Mouse (Mus musculus) urinary bladder, postnatal 25 days (tissue): ENCODE results near the gene Stam.

Experiments
- DNase-seq: peaks from one replicate; pipeline ENCODE4 v3.0.0; 2022; ENCODE audit warnings: low spot score

The Stam gene

DNA sequence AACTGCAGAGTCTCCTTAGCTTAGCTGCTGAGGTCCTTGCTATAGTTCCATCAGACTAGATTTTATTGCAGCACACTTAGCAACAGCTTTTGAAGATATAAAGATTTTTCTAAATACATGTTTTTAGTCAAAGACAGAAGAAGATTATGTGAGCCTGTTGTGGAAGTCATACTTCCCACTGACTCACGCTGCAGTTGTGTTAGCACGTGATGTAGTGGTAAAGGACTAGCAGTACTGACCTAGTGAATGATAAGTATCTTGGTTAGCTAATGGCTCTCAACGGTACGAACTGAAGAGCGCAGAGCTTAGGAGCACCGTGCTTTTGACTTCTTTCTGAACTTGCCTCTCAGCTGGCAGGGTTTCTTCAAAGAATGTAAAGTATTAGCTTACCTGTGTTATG, 52.5 kb downstream of the Stam start:
- DNase-seq = no peak

DNA sequence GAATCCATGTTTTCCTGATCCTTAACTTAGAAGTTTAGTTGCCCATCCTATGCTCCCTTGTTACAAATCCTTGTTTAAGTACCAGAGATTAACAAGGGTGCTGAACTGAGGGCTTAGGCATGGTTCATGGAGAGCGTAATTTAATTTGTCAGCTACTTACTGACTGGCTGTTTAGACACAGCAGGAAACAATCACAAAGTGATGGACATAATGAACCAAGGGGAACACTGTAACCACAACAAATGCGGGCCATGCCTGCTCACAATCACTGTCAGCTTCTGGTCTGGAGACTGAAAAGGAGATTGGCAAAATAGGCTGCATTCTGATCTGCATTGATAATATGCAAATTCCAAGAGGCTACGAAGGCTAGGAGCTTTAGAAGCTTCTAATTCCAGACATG, 53.7 kb downstream of the Stam start:
- DNase-seq = no peak

DNA sequence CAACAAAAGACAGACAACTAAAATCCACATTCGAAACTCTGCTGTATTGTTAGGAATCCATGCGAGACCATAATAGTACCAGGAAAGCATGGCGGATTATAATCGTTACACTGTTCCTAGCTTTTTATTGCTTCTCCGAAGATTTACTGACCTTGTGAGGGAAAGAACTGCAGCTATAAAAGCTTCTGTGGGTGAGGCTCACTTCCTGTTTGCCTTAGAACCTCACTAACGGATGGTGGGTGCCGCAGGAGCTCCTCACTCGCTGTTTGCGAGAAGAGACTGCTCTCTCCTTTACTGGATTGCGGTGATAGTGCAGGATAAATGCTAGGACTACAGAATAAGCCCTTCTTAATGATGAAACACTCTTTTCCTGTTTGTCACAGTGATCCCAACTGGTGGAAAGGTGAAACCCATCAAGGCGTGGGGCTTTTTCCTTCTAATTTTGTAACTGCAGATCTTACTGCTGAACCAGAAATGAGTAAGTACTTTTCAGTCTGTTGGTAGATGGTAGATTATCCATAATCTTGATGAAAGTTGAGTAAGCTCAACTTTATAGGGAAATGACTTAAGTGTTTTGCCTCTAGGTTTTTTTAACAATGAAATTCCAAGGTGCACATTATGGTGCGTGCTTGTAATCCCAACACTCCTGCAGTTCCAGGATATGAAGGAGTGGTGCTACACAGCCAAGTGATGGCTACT, 56.9 kb downstream of the Stam start:
- DNase-seq = no peak

DNA sequence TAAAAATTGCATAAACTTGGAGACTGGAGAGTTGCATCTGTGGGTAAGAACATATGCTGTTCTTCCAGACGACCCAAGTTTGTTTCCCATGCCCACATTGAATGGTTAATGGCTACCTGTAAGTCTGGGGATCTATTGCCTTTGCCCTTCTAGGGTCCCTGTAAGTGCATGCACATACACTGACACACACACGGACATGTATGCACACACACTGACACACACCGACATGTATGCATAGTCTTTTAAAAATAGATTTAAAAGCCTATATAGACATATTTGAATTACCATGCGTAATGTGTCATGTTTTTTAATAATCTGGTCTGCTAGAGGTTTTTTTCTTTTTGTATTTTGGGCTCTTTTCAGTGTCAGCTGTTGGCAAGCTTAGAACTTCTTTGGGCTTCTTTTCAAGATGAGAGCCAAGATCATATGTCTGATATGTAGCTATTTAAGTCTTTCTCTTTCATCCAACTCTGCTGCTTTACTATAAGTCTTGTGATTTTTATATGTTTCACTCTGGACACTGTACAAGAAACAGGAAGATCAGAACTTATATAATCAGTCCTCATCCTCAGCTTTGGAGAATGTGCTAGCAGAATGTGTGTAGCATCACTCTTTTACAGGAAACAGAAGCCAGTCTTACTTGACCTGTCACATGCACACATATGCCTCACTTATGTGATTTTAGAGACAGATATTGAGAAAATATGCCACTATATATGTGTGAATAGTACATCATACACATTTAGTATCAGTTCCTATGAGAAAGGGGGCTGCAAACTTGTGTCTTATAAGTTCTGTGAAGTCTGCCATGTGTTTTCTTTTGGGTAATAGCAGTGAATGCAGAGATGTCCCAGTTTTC, 58.8 kb downstream of the Stam start:
- DNase-seq = no peak

DNA sequence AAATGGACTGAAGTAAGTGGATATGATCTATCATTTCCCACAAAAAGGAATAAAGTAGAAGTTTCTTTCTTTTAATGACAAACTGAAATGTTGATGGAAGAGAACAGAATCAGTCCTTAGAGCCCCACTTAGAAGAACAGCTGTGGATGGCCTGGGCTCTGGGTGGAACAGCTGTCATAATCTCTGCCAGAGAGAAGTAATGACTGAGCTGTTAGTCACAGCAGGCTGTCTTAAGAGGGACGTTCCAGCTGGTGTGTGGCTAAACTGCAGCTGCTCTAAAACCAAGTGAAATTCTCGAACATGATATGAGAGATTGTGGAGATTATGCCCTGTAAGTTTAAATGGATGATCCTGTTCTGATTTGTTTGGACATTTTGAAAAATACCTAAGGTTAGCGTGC, 63.0 kb downstream of the Stam start:
- DNase-seq = no peak

DNA sequence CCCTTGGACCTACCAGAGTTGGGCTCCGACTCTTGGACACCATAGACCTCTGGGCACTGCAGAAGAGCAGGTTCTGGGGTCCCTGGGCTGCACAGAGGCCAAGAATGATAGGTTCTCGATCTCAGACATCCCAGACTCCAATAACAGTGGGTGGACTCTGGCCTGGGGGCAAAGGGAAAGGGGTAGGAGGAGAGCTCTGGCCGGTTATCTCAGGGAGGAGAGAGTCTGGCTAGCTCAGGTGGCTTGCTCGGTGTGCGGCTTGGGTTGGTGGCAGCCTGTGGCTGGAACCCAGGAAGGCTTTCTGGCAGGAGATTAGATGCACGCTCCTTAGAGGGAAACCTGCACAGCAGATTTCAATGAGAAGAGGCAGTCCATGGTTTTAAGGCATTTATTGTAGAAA, 65.7 kb downstream of the Stam start:
- DNase-seq = no peak

DNA sequence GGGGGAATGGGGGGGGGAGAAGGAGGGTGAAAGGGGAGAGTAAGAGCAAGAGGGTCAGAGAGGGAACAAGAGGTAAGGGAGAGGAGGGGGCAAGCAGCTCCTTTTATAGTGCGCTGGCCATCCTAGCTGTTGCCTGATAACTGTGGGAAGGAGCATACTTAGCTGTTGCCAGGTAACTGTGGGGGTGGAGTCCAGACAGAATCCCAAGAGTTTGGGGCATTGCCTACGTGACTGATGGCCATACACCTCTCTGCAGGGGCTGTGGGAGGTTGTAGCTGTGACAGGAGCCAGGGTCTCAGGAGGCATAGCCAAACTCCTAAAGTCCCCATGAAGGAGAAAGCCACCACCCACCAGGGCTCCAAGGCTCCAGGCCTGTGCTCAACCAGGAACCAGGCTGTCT, 66.1 kb downstream of the Stam start:
- DNase-seq = no peak

DNA sequence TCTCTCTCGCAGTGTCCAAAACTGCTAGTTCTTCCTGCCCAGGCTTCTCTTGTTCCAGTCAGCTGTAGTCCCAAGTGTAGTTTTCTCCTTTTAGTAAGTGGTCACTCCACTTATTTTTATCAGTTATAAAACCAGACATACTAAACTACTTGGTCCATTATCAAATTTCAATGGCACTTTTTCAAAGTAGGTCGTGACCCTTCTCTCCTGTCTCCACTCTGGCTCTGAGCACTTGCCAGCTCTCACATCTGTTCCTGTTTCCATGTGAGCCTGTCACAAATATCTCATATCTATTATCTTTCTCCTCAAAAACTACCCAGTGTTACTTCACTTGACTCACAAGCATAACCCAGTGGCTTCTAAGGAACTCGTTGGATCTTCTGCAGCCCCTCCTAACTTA, 71.4 kb downstream of the Stam start:
- no peak for DNase-seq

DNA sequence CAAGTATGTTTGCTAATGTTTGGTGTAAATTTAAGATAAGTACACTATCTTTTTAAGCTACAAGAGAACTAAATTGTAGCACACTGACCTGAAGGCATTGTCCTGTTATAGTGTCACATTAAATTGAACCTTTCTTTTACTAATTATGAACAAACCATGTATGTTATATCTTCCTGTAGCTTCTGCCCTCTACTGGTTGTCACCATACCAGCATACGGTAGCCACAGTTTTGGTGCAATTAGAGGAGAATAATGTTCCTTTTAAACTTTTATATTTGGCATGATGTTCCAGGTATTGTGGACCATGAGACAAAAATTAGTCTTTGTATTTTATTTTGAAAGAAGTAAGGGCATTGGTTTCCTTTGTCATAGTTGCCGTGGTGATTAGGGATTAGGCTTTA, 73.0 kb downstream of the Stam start:
- no peak for DNase-seq

DNA sequence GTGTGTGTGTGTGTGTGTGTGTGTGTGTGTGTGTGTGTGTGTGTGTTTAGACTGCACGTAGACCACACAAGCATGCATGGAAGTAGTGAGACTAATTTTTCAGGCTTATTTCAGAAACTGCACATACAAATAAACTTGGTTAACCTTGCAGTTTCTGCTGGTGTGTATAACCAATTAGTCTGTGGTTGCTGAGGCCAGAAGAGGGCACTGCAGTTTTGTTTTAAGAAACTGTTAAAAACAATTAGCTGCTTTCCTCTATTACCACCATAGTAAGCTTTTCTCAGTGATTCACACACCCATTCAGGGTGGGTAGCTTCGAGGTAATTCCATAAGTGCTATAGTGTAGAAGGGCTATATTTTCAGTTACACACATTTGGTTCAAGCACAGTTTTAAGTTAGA, 76.9 kb downstream of the Stam start:
- no peak for DNase-seq

DNA sequence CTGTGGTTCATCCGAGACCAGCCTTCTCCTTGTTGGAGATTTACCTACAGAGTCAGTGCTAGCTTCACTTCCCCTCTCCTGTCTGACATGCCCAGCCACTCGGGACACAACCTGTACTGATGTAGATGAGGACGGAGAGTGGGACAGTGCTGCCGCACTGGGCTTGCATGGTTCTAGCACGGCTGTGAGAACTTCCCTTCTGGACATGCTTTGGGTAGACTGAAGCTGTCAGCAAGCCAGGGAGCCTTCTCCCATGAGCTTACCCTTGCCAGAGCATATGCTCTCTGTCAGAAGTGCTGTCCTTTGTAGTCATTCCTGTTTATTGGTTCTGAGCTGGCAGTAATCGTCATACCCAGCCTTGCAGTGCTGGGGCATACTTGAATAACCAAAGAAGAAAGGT, 78.0 kb downstream of the Stam start:
- DNase-seq = no peak

DNA sequence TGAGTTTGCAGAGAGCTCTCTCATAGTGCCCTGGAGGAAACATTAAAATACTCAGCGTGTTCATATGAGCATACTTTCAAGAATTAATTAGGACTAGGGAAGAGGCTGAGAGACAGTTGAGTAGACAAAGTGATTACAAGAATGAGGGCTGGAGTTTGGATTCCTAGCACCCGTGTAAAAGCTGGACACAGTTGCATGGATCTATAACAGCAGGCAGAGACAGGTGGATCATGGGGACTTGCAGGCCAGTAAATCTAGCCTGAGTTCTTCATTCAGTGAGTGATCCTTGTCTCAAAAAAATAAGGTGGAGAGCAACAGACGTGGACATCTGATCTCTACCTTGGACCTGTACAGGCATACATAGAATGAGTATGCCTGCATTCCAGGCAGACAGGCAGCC, 85.1 kb downstream of the Stam start:
- no peak for DNase-seq

DNA sequence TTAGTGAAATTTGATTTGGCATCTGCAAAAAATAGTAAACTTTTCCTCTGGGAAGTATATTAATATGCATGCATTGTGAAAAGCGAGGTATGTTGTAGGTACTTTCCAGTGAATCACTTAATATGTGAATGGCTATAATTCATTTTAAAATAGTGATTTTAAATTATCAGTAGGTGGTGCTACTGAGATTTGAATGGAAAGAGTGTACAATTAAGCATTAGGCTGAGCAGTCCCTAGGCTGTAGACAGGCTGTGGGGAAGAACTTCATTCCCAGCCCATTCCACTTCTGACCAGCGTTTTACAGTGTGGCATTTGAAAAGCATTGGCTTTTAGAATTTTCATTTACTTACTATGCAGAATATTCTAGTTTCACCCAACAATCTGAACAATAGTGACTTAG, 85.9 kb downstream of the Stam start:
- no peak for DNase-seq

DNA sequence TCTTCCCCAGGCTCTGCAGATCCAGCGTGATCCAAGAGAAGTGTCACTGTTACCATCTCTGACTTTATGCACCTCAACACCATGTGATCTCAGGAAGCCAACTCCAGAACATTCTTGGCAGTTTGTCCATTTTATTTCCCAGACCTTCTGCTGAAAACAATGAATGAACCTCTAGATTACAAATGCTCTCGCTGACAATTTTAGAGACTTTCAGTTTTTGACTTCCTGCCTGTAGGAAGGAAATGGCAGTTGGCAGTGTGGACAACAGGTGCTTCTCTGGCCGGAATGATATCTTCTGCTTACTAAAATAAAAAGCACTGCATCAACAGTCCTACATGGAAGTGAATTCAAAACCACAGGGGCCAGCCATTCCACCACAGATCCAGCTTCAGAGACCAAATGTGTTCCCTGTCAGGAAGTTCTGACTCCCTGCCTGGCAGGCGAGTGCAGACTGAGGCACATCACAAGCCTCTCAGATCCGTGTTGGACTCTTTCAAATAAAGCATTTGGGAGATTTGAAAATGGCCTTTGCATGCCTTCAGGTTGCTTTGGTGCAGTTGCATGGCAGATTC, 90.6 kb downstream of the Stam start:
- no peak for DNase-seq

DNA sequence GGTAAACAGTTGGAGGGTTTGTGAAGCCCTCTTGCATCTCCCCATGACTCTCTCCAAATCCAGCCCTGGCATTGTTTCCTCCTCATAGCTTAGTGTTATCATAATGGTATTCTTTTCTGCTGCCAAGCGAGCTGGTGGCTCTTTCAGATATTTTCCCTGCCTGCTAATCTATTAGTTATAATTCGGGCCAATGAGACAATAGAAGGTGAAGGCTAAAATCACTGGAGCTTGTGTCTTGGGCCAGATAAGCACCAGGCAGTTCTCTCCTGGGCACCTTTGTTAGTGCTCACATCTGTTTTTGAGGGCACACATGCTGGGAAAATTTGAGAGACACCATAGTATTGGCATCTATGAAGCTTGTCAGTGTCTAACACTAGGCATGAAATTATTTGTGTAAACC, 91.2 kb downstream of the Stam start:
- no peak for DNase-seq

DNA sequence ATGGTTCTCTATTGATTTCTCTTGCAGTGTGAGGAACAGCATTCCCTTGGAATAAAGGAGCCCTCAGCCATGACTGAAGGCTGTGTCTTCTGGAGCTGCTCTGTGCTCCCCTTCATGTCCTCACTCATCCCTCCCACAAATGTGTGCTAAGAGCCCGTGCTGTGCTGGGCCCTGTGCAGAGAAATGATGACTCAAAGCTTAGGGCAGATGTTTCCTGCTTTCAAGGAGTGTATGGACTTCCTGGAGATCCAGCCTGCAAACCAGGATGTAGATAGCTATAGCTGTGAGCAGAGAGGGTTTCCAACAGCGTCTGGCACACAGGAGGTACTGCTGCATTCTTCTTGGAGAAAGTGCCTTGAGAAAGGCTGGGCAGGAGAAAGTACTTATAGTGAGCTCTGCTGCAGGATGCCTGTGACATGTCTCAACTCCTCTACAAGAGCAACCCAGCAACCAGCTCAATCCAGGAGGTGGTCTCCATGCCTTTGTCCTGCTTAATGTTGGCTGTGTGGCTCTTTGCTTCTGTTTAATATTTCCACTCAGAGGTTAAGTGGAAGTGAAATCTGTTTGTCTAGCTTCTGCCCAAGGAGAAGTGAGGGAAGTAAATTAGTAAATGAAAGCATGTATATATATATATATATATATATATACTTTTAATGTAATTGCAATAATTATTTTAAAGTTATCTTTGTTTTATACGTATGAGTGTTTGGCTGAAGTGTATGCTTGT, 91.9 kb downstream of the Stam start:
- DNase-seq = no peak

DNA sequence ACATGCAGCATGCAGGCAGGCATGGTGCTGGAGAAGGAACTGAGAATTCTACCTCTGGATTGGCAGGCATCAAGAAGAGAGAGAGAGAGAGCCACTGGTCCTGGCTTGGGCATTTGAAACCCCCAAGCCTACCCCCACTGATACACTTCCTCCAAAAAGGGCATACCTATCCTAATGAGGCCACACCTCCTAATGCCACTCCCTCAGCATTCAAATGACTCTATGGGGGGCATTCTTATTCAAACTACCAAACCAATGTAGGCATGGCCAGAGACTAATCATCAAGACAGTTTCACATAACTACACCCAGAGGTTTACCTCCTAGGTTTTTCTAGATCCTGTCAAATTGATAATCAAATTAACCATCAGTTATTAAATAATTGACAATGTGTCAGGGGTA, 93.8 kb downstream of the Stam start:
- no peak for DNase-seq

DNA sequence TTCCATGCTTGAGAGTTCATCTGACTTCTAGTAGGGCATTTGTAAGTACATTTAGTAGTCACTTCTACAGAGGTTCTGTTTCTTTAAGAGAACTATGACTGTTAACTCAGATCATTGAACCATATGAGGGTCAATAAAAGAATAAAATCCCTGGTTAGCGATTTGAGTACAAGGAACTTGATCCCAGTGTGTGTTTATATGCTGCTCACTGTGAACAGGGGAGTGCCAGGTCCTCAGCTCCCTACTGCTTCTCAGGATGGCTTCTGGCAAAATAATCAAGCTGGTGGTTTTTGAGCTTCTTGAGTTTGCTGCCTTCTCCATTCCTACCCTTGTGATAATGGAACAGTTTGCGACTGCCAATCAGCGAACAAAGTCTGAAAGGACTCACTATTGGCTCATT, 100.4 kb downstream of the Stam start, which contains the start of gene Tmem236:
TSS of gene Tmem236 (plus strand) at position 190 of the 400 bp plus-strand sequence.
- DNase-seq = no peak

DNA sequence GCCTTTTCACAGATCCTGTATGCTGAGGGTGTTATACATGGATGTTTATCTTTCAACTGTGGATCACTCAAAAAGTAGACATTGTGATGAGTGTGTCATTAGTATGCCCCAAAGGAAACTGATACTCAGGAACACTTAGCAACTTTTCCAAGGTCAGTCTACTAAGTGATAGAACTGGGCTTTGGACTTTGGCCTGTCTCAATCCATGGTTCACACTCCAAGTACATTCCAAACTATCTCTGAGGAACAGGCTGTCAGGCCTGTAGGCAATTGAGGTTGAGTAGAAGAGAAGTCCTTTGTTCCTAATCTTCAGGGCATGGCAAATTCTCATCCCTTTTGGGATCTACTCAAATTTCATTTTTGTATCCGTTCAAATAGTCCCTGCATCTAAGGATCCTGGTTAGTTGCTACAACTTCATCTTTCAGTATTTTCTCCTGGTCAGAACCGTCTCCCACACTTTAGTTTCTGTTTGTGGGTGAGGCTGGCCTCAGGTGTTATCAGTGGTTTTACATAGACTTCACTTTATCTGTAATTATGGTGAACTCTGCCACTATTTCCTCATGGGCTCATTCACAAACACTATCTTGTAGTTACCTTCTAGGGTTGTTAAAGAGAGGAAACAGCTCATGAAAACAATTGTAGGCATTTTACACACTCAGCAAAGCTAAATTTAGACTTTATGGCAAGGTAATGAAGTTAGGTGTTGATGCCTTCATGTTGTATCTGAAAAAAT, 102.7 kb downstream of the Stam start:
- no peak for DNase-seq

DNA sequence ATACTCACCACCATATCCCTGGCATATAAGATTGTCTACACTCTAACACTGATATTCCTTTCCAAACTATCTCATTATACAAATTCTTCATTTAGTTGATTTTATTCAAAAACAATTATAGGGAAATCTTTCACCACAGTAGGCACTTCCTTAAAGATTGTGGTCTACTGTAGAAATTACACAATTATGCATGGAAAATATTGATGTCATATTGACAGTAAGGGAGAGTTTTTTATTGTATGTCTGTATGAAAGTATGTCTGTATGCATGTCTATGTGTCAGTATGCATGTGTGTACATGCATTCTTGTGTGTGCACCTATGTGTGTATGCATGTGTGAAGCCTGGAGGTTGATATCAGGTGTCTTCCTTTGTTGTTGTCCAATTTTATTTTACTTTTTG, 110.5 kb downstream of the Stam start:
- DNase-seq = no peak

DNA sequence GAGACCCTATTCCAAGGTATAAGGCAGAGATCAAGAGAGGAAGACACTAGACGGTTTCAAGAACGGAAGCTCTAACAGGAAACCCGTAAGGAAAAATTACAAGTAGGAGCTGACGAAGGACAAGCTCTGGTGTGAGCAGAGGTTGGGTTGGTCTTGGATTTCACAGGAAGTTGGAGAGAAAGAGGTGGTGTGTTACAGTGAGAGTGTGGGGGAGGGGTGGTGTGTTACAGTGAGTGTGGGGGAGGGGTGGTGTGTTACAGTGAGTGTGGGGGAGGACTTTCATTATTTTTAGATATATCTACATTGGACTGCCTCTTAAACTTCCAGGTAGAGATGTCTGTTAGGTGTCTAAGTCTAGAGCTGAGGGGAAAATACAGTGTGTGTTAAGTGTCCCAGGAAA, 116.8 kb downstream of the Stam start:
- no peak for DNase-seq

DNA sequence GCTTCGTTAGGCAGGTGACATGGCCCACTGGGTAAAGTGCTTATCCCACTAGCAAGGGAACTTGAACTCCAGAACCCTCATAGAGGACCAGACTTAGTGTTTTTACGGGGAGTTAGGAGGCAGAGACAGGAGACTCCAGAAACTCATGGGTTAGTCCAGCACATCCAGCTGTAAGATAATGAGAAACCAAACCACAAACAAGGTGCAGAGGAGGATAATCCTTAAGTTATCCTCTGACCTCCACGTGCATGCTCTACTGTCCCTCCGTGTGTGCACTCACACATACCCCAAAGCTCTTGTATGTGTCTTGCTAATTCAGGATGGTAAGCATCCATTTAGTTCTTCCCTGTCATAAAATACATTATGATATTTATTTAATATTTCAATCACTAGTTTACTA, 117.7 kb downstream of the Stam start:
- no peak for DNase-seq
